Mouse (Mus musculus) spleen, adult 2 months (tissue): ENCODE results near the gene Tacr2. TPM values are rescaled to one million over a fixed set of nuclear protein-coding genes. Genes with fewer than 3 reads are reported as not detected.

Source experiments
- DNase-seq, 2 experiments: peaks; one replicate each; pipeline versions ENCODE4 v3.0.0 to v3.0.0-alpha.2; 2012 to 2021; ENCODE audit warnings: low spot score in 2 of 2, low read depth in 1 of 2
- H3K27ac ChIP-seq: fragments of 200-500 bp; 2 replicates; pipeline ENCODE4 v1.5.1; 2012; ENCODE audit warnings: low read length, inconsistent platforms; ENCODE audit not compliant: insufficient read depth
- H3K27me3 ChIP-seq: fragments of 200-500 bp; 2 replicates; pipeline ENCODE4 v1.6.1; 2012; ENCODE audit warnings: mild to moderate bottlenecking, moderate library complexity, low read length, inconsistent platforms; ENCODE audit not compliant: control insufficient read depth, insufficient read depth
- H3K36me3 ChIP-seq: fragments of 200-500 bp; 2 replicates; pipeline ENCODE4 v1.6.1; 2012; ENCODE audit warnings: mild to moderate bottlenecking, low read length, inconsistent platforms; ENCODE audit not compliant: control insufficient read depth, insufficient read depth
- H3K4me1 ChIP-seq: fragments of 200-500 bp; 2 replicates; pipeline ENCODE4 v1.6.1; 2011; ENCODE audit warnings: inconsistent platforms; ENCODE audit not compliant: control insufficient read depth, insufficient read depth, insufficient read length
- H3K4me3 ChIP-seq: fragments of 200-500 bp; 2 replicates; pipeline ENCODE4 v1.5.1; 2011; ENCODE audit warnings: mild to moderate bottlenecking, inconsistent platforms; ENCODE audit not compliant: insufficient read depth, insufficient read length; ENCODE audit errors: extremely low read depth
- CTCF ChIP-seq: fragments of 200-500 bp; IDR thresholded peaks from 2 replicates; pipeline ENCODE4 v1.5.1; 2011; ENCODE audit warnings: mild to moderate bottlenecking, inconsistent platforms; ENCODE audit not compliant: insufficient read depth, insufficient read length, insufficient replicate concordance; ENCODE audit errors: extremely low read depth
- POLR2A ChIP-seq: fragments of 200-500 bp; IDR thresholded peaks from 2 replicates; pipeline ENCODE4 v1.6.1; 2011; ENCODE audit warnings: low read depth, low read length, inconsistent platforms
- WGBS: fragments of 180-500 bp; shearing (Covaris S2); methylation state at CpG from one replicate; pipeline ENCODE4 v1.1.7; 2018; 5-methylcytosine and 5-hydroxymethylcytosine counted together
- polyA plus RNA-seq: library from polyadenylated mRNA; depleted of rRNA; stranded (reverse); fragments of >200 nt; gene quantifications from 2 replicates; pipeline ENCODE4 v1.2.3, GENCODE M21; 2012; rRNA removed

The Tacr2 gene
- polyA plus RNA-seq, 1 experiment, result not detected

- 76% methylated on average over 10 of the region's 10 CpGs for whole genome bisulfite sequencing
- H3K4me3 ChIP-seq, result no peak overlapping the region
- no peak for TF ChIP-seq CTCF
- TF ChIP-seq POLR2A, result no peak
- no peak for DNase-seq
- H3K27me3 ChIP-seq, result no peaks in the 10 kb centered on the region
- no peak overlapping the region for H3K27ac ChIP-seq
- peaks cover 10% of the 10 kb centered on the region for H3K36me3 ChIP-seq
- H3K4me1 ChIP-seq, result peaks cover 6% of the 10 kb centered on the region; the same call in 1 of the 2 replicates
Measured at GRCm38 (mm10) chr10:62310259-62311039, 58.2 kb downstream of the Tacr2 start.

- H3K4me3 ChIP-seq, result no peak overlapping the region
- no peak for TF ChIP-seq CTCF
- TF ChIP-seq POLR2A, result no peak
- H3K27me3 ChIP-seq, result no peaks in the 10 kb centered on the region
- peaks cover 12% of the 10 kb centered on the region for H3K36me3 ChIP-seq
- 16% methylated on average over 6 of the region's 6 CpGs for WGBS
- peaks cover 6% of the 10 kb centered on the region; the same call in 1 of the 2 replicates for H3K4me1 ChIP-seq
- H3K27ac ChIP-seq, result no peak overlapping the region
- peak in 1 of 2 experiments; percentile 17 for DNase-seq
Measured at GRCm38 (mm10) chr10:62311464-62311863, 59.2 kb downstream of the Tacr2 start.

GRCm38 (mm10) chr10:62313140-62313539 is 60.9 kb downstream of the Tacr2 start:
- Histone ChIP-seq H3K27me3 (no peaks in the 10 kb centered on the region), H3K4me1 (peaks cover 6% of the 10 kb centered on the region; the same call in 1 of the 2 replicates), H3K4me3 (no peak overlapping the region), H3K36me3 (peaks cover 12% of the 10 kb centered on the region), H3K27ac (no peak overlapping the region)
- DNase-seq, result no peak
- WGBS, result 56% methylated on average over 10 of the region's 10 CpGs
- no peak for TF ChIP-seq POLR2A
- TF ChIP-seq CTCF, result no peak

GRCm38 (mm10) chr10:62313885-62314424 is 61.7 kb downstream of the Tacr2 start:
- 0 out of 2 replicates have a peak overlapping the region, but pooled peaks have one; percentile 1 for H3K27ac ChIP-seq
- peaks cover 6% of the 10 kb centered on the region; the same call in 1 of the 2 replicates for H3K4me1 ChIP-seq
- DNase-seq, result no peak
- H3K36me3 ChIP-seq, result peaks cover 12% of the 10 kb centered on the region
- WGBS, result 69% methylated on average over 15 of the region's 15 CpGs
- H3K4me3 ChIP-seq, result no peak overlapping the region
- TF ChIP-seq CTCF (no peak), POLR2A (no peak)
- H3K27me3 ChIP-seq, result no peaks in the 10 kb centered on the region

Other genes starting within 250 kb of the Tacr2 start
- not detected in 2 replicates for gene Neurog3, start 119.3 kb upstream of the Tacr2 start, polyA plus RNA-seq
- gene Fam241b, start 108.5 kb upstream of the Tacr2 start, polyA plus RNA-seq, result 0.68 and 0.80 TPM in 2 replicates
- 39.2 and 46.1 TPM in 2 replicates for gene Tspan15, start 21.2 kb upstream of the Tacr2 start, polyA plus RNA-seq
- 31.0 and 38.5 TPM in 2 replicates for gene Hk1, start 127.5 kb downstream of the Tacr2 start, polyA plus RNA-seq
- 0.04 and 0.06 TPM in 2 replicates for gene Hkdc1, start 170.1 kb downstream of the Tacr2 start, polyA plus RNA-seq
- not detected in 2 replicates for gene 4930507D05Rik, start 197.1 kb downstream of the Tacr2 start, polyA plus RNA-seq
- 8.0 and 10.4 TPM in 2 replicates for gene Supv3l1, start 197.3 kb downstream of the Tacr2 start, polyA plus RNA-seq
- gene Vps26a, start 234.4 kb downstream of the Tacr2 start, polyA plus RNA-seq, result 4.0 and 5.6 TPM in 2 replicates